Mouse (Mus musculus) myocyte (in vitro differentiated cells): Measurements from ENCODE around the gene Mcemp1. TPM values are rescaled to one million over a fixed set of nuclear protein-coding genes. Genes with fewer than 3 reads are reported as not detected.

Source experiments
- H3K27me3 ChIP-seq: one replicate; pipeline ENCODE4 v1.6.1; 2011; ENCODE audit not compliant: control insufficient read depth, insufficient read depth, insufficient read length
- H3K36me3 ChIP-seq: one replicate; pipeline ENCODE4 v1.6.1; 2011; ENCODE audit not compliant: control insufficient read depth, insufficient read depth
- H3K4me2 ChIP-seq: one replicate; pipeline ENCODE4 v1.6.1; 2011; ENCODE audit warnings: low read depth, control low read depth
- H3K4me3 ChIP-seq: one replicate; pipeline ENCODE4 v1.5.1; 2011; ENCODE audit warnings: mild to moderate bottlenecking, control low read depth, moderate library complexity
- H3K79me2 ChIP-seq: one replicate; pipeline ENCODE4 v1.6.1; 2011; ENCODE audit not compliant: control insufficient read depth, insufficient read depth
- H3ac ChIP-seq: one replicate; pipeline ENCODE4 v1.6.1; 2011; ENCODE audit not compliant: control insufficient read depth, insufficient read length
- CEBPB ChIP-seq: IDR thresholded peaks from 2 replicates; pipeline ENCODE4 v1.6.1; 2011; ENCODE audit warnings: mild to moderate bottlenecking, moderate library complexity; ENCODE audit not compliant: poor library complexity, insufficient read depth, severe bottlenecking
- E2F4 ChIP-seq: IDR thresholded peaks from one replicate; pipeline ENCODE4 v1.6.1; 2011; ENCODE audit warnings: mild to moderate bottlenecking, control low read depth, moderate library complexity; ENCODE audit not compliant: insufficient read depth
- MAX ChIP-seq: IDR thresholded peaks from one replicate; pipeline ENCODE4 v1.6.1; 2011; ENCODE audit warnings: low read depth, mild to moderate bottlenecking, control low read depth
- MYOD1 ChIP-seq, 3 experiments: IDR thresholded peaks; one replicate each; pipeline ENCODE4 v1.6.1; 2011; ENCODE audit warnings: control low read depth in 2 of 3, low read depth in 2 of 3, mild to moderate bottlenecking in 2 of 3, moderate library complexity in 1 of 3; ENCODE audit not compliant: insufficient read length in 2 of 3, control insufficient read depth in 1 of 3
- MYOG ChIP-seq, 3 experiments: IDR thresholded peaks; one replicate each; pipeline ENCODE4 v1.6.1; 2011; ENCODE audit warnings: control low read depth in 2 of 3, low read depth in 2 of 3, mild to moderate bottlenecking in 2 of 3; ENCODE audit not compliant: insufficient read length in 2 of 3, control insufficient read depth in 1 of 3, insufficient read depth in 1 of 3
- POLR2A ChIP-seq: IDR thresholded peaks from one replicate; pipeline ENCODE4 v1.6.1; 2011; ENCODE audit warnings: low read depth, mild to moderate bottlenecking, control low read depth, moderate library complexity; ENCODE audit not compliant: insufficient read length
- POLR2AphosphoS2 ChIP-seq: IDR thresholded peaks from one replicate; pipeline ENCODE4 v1.6.1; 2011; ENCODE audit warnings: low read depth, control low read depth; ENCODE audit not compliant: insufficient read length
- REST ChIP-seq: IDR thresholded peaks from one replicate; pipeline ENCODE4 v1.6.1; 2011; ENCODE audit warnings: mild to moderate bottlenecking, control low read depth, moderate library complexity; ENCODE audit not compliant: insufficient read depth, insufficient read length
- SRF ChIP-seq: IDR thresholded peaks from one replicate; pipeline ENCODE4 v1.6.1; 2011; ENCODE audit warnings: low read depth; ENCODE audit not compliant: control insufficient read depth, insufficient read length
- TCF12 ChIP-seq: IDR thresholded peaks from one replicate; pipeline ENCODE4 v1.6.1; 2011; ENCODE audit warnings: mild to moderate bottlenecking, control low read depth; ENCODE audit not compliant: poor library complexity, insufficient read depth, severe bottlenecking
- TCF3 ChIP-seq: IDR thresholded peaks from one replicate; pipeline ENCODE4 v1.6.1; 2011; ENCODE audit warnings: low read depth, control low read depth; ENCODE audit not compliant: insufficient read length
- USF1 ChIP-seq: IDR thresholded peaks from one replicate; pipeline ENCODE4 v1.6.1; 2011; ENCODE audit warnings: low read depth, mild to moderate bottlenecking, control low read depth, moderate library complexity
- polyA plus RNA-seq: library from polyadenylated mRNA; unstranded; fragments of >200 nt; fragmentation: generic; extraction: Trizol; gene quantifications from one replicate; pipeline ENCODE4 v1.2.1, GENCODE M21; 2012; ENCODE audit warnings: missing spikeins

Gene Mcemp1
- polyA plus RNA-seq, 1 experiment, result not detected

GRCm38 (mm10) chr8:3705711-3706110 lies 40.2 kb downstream of the Mcemp1 start:
- H3K27me3 ChIP-seq, result no peaks in the 10 kb centered on the region

DNA sequence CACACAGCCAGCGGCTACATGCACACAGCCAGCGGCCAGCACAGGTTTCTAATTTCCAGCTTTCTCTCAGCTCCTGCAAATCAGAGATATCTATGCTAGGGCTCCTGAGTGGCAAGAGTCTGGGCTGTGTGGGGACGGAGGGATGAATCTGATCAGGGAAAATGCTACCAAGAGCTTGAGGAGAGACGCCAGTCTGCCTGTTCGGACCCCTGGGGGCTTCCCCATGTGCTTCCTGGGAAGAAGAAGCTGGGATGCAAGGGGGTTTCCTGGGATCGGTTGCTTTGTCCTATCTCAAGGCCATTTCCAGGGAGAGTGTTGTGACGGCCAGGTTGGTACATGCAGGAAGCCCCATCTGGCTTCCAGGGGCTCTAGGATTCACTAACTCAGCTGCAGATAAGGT lies 42.1 kb downstream of the Mcemp1 start:
- H3K4me2 ChIP-seq, result no peak overlapping the region
- H3K4me3 ChIP-seq, result no peak overlapping the region
- no peaks in the 10 kb centered on the region for H3K36me3 ChIP-seq
- TF ChIP-seq MYOD1 (IDR thresholded peaks at IDR 0.05; ENCODE audit: control insufficient read depth in 1 of 3, insufficient read length in 2 of 3, low read depth in 2 of 3), result no peak
- no peak for TF ChIP-seq POLR2A
- no peak for TF ChIP-seq REST
- no peak for TF ChIP-seq POLR2AphosphoS2
- TF ChIP-seq SRF, result no peak
- no peak for TF ChIP-seq MAX
- TF ChIP-seq E2F4, result no peak
- TF ChIP-seq USF1, result no peak
- TF ChIP-seq TCF3, result no peak
- TF ChIP-seq MYOG (IDR thresholded peaks at IDR 0.05; ENCODE audit: control insufficient read depth in 1 of 3, insufficient read depth in 1 of 3, insufficient read length in 2 of 3, low read depth in 2 of 3), result no peak
- no peak for TF ChIP-seq CEBPB
- TF ChIP-seq TCF12, result no peak
- H3ac ChIP-seq, result no peak overlapping the region
- no peaks in the 10 kb centered on the region for H3K27me3 ChIP-seq
- H3K79me2 ChIP-seq, result no peaks in the 10 kb centered on the region

More at GRCm38 (mm10) chr8:3705711-3706110, 40.2 kb downstream of the Mcemp1 start:
- Histone ChIP-seq H3K79me2 (no peaks in the 10 kb centered on the region), H3K4me3 (no peak overlapping the region), H3K4me2 (no peak overlapping the region), H3K36me3 (no peaks in the 10 kb centered on the region), H3ac (no peak overlapping the region)
- TF ChIP-seq MYOG (IDR thresholded peaks at IDR 0.05; ENCODE audit: control insufficient read depth in 1 of 3, insufficient read depth in 1 of 3, insufficient read length in 2 of 3, low read depth in 2 of 3), result no peak
- TF ChIP-seq TCF3, result no peak
- no peak for TF ChIP-seq CEBPB
- no peak for TF ChIP-seq SRF
- TF ChIP-seq POLR2A, result no peak
- TF ChIP-seq POLR2AphosphoS2, result no peak
- TF ChIP-seq REST, result no peak
- no peak for TF ChIP-seq USF1

GRCm38 (mm10) chr8:3710312-3710711 lies 44.8 kb downstream of the Mcemp1 start:
- TF ChIP-seq USF1, result no peak
- TF ChIP-seq REST, result no peak
- no peak for TF ChIP-seq TCF3
- TF ChIP-seq E2F4, result no peak
- TF ChIP-seq MYOD1 (IDR thresholded peaks at IDR 0.05; ENCODE audit: control insufficient read depth in 1 of 3, insufficient read length in 2 of 3, low read depth in 2 of 3), result no peak
- no peak for TF ChIP-seq POLR2A
- no peak for TF ChIP-seq MAX
- no peak overlapping the region for H3K4me3 ChIP-seq
- no peaks in the 10 kb centered on the region for H3K79me2 ChIP-seq
- H3K4me2 ChIP-seq, result no peak overlapping the region
- no peak overlapping the region for H3ac ChIP-seq
- no peaks in the 10 kb centered on the region for H3K27me3 ChIP-seq
- no peaks in the 10 kb centered on the region for H3K36me3 ChIP-seq

DNA sequence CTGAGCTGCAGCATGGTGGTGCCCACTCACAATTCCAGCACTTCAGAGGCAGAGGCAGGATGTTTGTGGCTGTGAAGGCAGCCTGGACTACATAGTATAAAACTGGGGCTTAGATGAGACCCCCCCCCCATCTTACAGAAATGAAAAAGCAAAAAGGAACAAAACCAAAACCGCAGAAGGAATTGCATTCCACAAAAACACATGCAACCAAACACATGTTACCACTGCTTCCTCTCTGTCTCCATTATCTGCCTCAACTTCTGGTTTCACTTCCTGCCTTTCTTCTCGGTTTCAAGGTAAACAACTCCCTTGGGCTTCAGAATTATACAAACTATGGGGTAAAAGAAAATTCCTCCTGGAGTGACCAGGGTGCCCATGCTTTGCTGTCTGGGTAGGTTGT lies 46.1 kb downstream of the Mcemp1 start:
- H3K4me2 ChIP-seq, result no peak overlapping the region
- no peak overlapping the region for H3K4me3 ChIP-seq
- H3K27me3 ChIP-seq, result no peaks in the 10 kb centered on the region
- H3ac ChIP-seq, result no peak overlapping the region
- no peak for TF ChIP-seq POLR2A
- no peak for TF ChIP-seq MAX
- TF ChIP-seq POLR2AphosphoS2, result no peak
- no peak for TF ChIP-seq MYOG (IDR thresholded peaks at IDR 0.05; ENCODE audit: control insufficient read depth in 1 of 3, insufficient read depth in 1 of 3, insufficient read length in 2 of 3, low read depth in 2 of 3)
- no peak for TF ChIP-seq SRF
- TF ChIP-seq REST, result no peak
- no peak for TF ChIP-seq CEBPB
- TF ChIP-seq USF1, result no peak
- no peak for TF ChIP-seq TCF3
- TF ChIP-seq MYOD1 (IDR thresholded peaks at IDR 0.05; ENCODE audit: control insufficient read depth in 1 of 3, insufficient read length in 2 of 3, low read depth in 2 of 3), result no peak
- TF ChIP-seq TCF12, result no peak
- TF ChIP-seq E2F4, result no peak
- no peaks in the 10 kb centered on the region for H3K79me2 ChIP-seq
- H3K36me3 ChIP-seq, result no peaks in the 10 kb centered on the region

GRCm38 (mm10) chr8:3717321-3717954 lies 51.9 kb downstream of the Mcemp1 start:
- Histone ChIP-seq H3ac (no peak overlapping the region), H3K27me3 (no peaks in the 10 kb centered on the region), H3K4me3 (no peak overlapping the region), H3K79me2 (no peaks in the 10 kb centered on the region), H3K4me2 (no peak overlapping the region), H3K36me3 (no peaks in the 10 kb centered on the region)
- TF ChIP-seq MYOD1 (IDR thresholded peaks at IDR 0.05; ENCODE audit: control insufficient read depth in 1 of 3, insufficient read length in 2 of 3, low read depth in 2 of 3) (no peak), TCF3 (no peak), E2F4 (no peak), REST (no peak), POLR2A (no peak), MYOG (IDR thresholded peaks at IDR 0.05; ENCODE audit: control insufficient read depth in 1 of 3, insufficient read depth in 1 of 3, insufficient read length in 2 of 3, low read depth in 2 of 3) (no peak), USF1 (no peak), MAX (no peak), POLR2AphosphoS2 (no peak), CEBPB (no peak), SRF (no peak), TCF12 (no peak)
